Mouse (Mus musculus) neural tube, embryonic 11.5 days (tissue): Measurements from ENCODE around the gene Fat1. TPM values are rescaled to one million over a fixed set of nuclear protein-coding genes. Genes with fewer than 3 reads are reported as not detected.
A peak's percentile ranks its signal among the peaks of the same experiment; 100 is the strongest.

Experiments
- ATAC-seq: fragments of 200-750 bp; cut with Nextera tagmentation; 2 replicates; pipeline ENCODE4 v1.8.0; 2017; ENCODE audit warnings: moderate number of reproducible peaks, mild to moderate bottlenecking, moderate TSS enrichment, moderate library complexity; ENCODE audit not compliant: insufficient read depth, low FRiP score, low TSS enrichment
- DNase-seq: peaks from one replicate; pipeline ENCODE4 v3.0.0-alpha.2; 2015; ENCODE audit warnings: low spot score
- H3K27ac ChIP-seq: fragments of 300-500 bp; sonication (generic); 2 replicates; pipeline ENCODE4 v1.5.1; 2014; ENCODE audit warnings: low read depth, mild to moderate bottlenecking, low read length
- H3K27me3 ChIP-seq: fragments of 300-500 bp; sonication (generic); 2 replicates; pipeline ENCODE4 v1.6.1; 2014; ENCODE audit warnings: mild to moderate bottlenecking, low read length, mixed read lengths; ENCODE audit not compliant: control insufficient read depth, insufficient read depth
- H3K36me3 ChIP-seq: fragments of 300-500 bp; sonication (generic); 2 replicates; pipeline ENCODE4 v1.6.1; 2014; ENCODE audit warnings: mild to moderate bottlenecking, low read length, moderate library complexity, mixed read lengths; ENCODE audit not compliant: control insufficient read depth, insufficient read depth
- H3K4me1 ChIP-seq: fragments of 300-500 bp; sonication (generic); 2 replicates; pipeline ENCODE4 v1.6.1; 2014; ENCODE audit warnings: low read length, mixed read lengths; ENCODE audit not compliant: control insufficient read depth, insufficient read depth
- H3K4me2 ChIP-seq: fragments of 300-500 bp; sonication (generic); 2 replicates; pipeline ENCODE4 v1.6.1; 2014; ENCODE audit warnings: low read depth, mild to moderate bottlenecking, moderate library complexity
- H3K4me3 ChIP-seq: fragments of 300-500 bp; sonication (generic); 2 replicates; pipeline ENCODE4 v1.5.1; 2014; ENCODE audit warnings: low read depth, low read length
- H3K9ac ChIP-seq: fragments of 300-500 bp; sonication (generic); 2 replicates; pipeline ENCODE4 v1.6.1; 2014; ENCODE audit warnings: mild to moderate bottlenecking, low read length
- H3K9me3 ChIP-seq: fragments of 300-500 bp; sonication (generic); 2 replicates; pipeline ENCODE4 v1.6.1; 2016; ENCODE audit warnings: low read length; ENCODE audit not compliant: control insufficient read depth
- WGBS: fragments of 180-500 bp; shearing (Covaris S2); extraction: QIAGEN DNeasy Blood & Tissue Kit; methylation state at CpG from one replicate; pipeline ENCODE4 v1.1.7; 2014; 5-methylcytosine and 5-hydroxymethylcytosine counted together
- polyA plus RNA-seq: library from polyadenylated mRNA; unstranded; fragments of >200 nt; fragmentation: Nextera tagmentation; extraction: Ambion mirVana; gene quantifications from 2 replicates; pipeline ENCODE4 v1.2.1, GENCODE M21; 2014

The Fat1 gene
- polyA plus RNA-seq, 1 experiment from 2014 or later: 23.3 TPM

DNA sequence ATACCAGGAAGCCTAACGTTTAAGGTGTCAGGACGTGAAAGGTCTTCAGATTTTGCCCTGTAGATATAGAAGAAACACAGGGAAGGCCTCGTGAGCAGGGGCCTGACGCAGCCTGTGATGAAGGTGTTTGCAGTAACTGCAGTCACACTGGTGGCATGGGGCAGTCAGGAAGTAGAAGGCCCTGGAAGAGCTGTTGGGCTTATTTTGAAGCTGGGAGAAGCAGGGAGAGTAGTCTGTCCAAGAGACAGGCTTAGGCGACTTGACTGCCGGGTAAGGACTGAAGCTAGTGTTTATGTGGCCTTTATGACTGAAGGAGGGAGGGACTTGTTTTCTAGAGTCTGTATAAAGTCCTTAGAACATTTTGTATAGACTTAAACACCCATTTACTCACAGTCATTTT, 57.4 kb downstream of the Fat1 start:
- Histone ChIP-seq H3K4me2 (no peak overlapping the region), H3K27me3 (no peaks in the 10 kb centered on the region), H3K9me3 (no peaks in the 10 kb centered on the region), H3K27ac (no peak overlapping the region), H3K4me3 (no peak overlapping the region), H3K36me3 (peaks cover 2% of the 10 kb centered on the region; the same call in 1 of the 2 replicates), H3K9ac (no peak overlapping the region), H3K4me1 (peaks cover 18% of the 10 kb centered on the region)
- DNase-seq (no peak), ATAC-seq (no peak)
- WGBS: 47% methylated on average over 6 of the region's 6 CpGs

GRCm38 (mm10) chr8:44993376-44993775, 58.1 kb downstream of the Fat1 start:
- peaks cover 20% of the 10 kb centered on the region for H3K4me1 ChIP-seq
- H3K27ac ChIP-seq: no peak overlapping the region
- no peak overlapping the region for H3K9ac ChIP-seq
- DNase-seq (no peak), ATAC-seq (no peak)
- H3K36me3 ChIP-seq: peaks cover 2% of the 10 kb centered on the region; the same call in 1 of the 2 replicates
- WGBS: 59% methylated on average over 4 of the region's 4 CpGs
- H3K4me3 ChIP-seq: no peak overlapping the region
- no peaks in the 10 kb centered on the region for H3K9me3 ChIP-seq
- no peaks in the 10 kb centered on the region for H3K27me3 ChIP-seq
- no peak overlapping the region for H3K4me2 ChIP-seq

DNA sequence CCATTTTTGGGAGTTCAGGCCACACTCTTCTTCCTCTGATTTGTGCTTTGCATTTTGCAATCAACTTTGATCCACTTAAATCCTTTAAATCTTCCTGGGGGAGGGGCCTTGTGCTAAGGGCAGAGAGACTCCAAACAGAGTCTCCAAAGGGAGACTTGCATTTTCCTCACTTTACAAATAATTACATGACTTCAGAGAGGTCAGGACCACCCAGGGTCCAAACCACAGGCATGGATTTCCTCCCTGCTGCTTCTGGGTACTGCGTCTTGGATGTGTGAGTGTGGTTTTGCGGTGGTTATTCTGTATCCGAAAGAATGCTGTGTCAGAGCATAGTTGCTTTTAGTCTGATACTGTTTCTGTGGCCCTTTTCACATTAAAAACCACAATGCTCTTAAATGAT, 61.2 kb downstream of the Fat1 start:
- Histone ChIP-seq H3K9ac (no peak overlapping the region), H3K27me3 (no peaks in the 10 kb centered on the region), H3K36me3 (no peaks in the 10 kb centered on the region), H3K9me3 (no peaks in the 10 kb centered on the region), H3K27ac (no peak overlapping the region), H3K4me3 (no peak overlapping the region), H3K4me1 (peaks cover 25% of the 10 kb centered on the region), H3K4me2 (no peak overlapping the region)
- ATAC-seq (no peak), DNase-seq (no peak)
- 38% methylated on average over 3 of the region's 3 CpGs for WGBS

GRCm38 (mm10) chr8:44997321-44997720, 62.1 kb downstream of the Fat1 start:
- 0 out of 2 replicates have a peak, but pooled peaks cover 2% of the 10 kb centered on the region for H3K36me3 ChIP-seq
- no peak overlapping the region for H3K27ac ChIP-seq
- ATAC-seq (no peak), DNase-seq (no peak)
- H3K9me3 ChIP-seq: no peaks in the 10 kb centered on the region
- no peak overlapping the region for H3K4me2 ChIP-seq
- no peaks in the 10 kb centered on the region for H3K27me3 ChIP-seq
- peaks cover 18% of the 10 kb centered on the region for H3K4me1 ChIP-seq
- H3K9ac ChIP-seq: no peak overlapping the region
- H3K4me3 ChIP-seq: no peak overlapping the region
- 85% methylated on average over 3 of the region's 3 CpGs for WGBS

- Histone ChIP-seq H3K27me3 (no peaks in the 10 kb centered on the region), H3K27ac (no peak overlapping the region), H3K4me3 (no peak overlapping the region), H3K9ac (no peak overlapping the region), H3K4me2 (no peak overlapping the region), H3K9me3 (no peaks in the 10 kb centered on the region), H3K4me1 (peaks cover 18% of the 10 kb centered on the region), H3K36me3 (0 out of 2 replicates have a peak, but pooled peaks cover 2% of the 10 kb centered on the region)
- ATAC-seq: no peak
- WGBS: 41% methylated on average over 6 of the region's 6 CpGs
- DNase-seq: no peak
Measured at GRCm38 (mm10) chr8:44997829-44998228, 62.6 kb downstream of the Fat1 start.

DNA sequence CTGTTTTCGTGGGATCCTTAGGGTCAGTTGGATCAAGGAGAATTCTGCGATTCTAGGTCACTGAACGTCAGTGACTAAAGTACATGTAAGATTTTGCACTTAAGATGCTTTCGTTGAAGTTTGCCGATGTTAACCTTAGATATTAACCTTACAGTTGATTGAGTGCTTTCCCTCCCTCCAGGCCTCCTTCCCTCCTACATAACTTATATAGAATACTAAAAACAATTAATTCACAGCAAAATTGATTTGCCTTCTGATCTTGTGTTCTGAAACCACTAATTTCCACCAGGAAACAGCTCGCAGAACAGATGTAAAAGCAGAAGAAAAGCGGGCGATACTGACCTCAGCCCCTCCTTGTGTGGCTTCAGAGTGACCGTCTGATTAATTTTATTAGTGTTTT, 63.0 kb downstream of the Fat1 start:
- Histone ChIP-seq H3K36me3 (0 out of 2 replicates have a peak, but pooled peaks cover 2% of the 10 kb centered on the region), H3K4me2 (no peak overlapping the region; the same call in 1 of the 2 replicates), H3K4me3 (no peak overlapping the region), H3K9me3 (no peaks in the 10 kb centered on the region), H3K9ac (no peak overlapping the region), H3K4me1 (peaks cover 16% of the 10 kb centered on the region), H3K27ac (no peak overlapping the region), H3K27me3 (no peaks in the 10 kb centered on the region)
- ATAC-seq: no peak
- no peak for DNase-seq
- WGBS: 67% methylated on average over 9 of the region's 9 CpGs

- no peaks in the 10 kb centered on the region for H3K27me3 ChIP-seq
- no peaks in the 10 kb centered on the region for H3K9me3 ChIP-seq
- WGBS: 40% methylated on average over 11 of the region's 11 CpGs
- peaks cover 15% of the 10 kb centered on the region for H3K4me1 ChIP-seq
- DNase-seq: peak; percentile 73
- H3K36me3 ChIP-seq: 0 out of 2 replicates have a peak, but pooled peaks cover 2% of the 10 kb centered on the region
- ATAC-seq: peak; percentile 78
- peak overlapping the region; percentile 12; the same call in 1 of the 2 replicates for H3K4me2 ChIP-seq
- H3K27ac ChIP-seq: no peak overlapping the region
- no peak overlapping the region for H3K4me3 ChIP-seq
- H3K9ac ChIP-seq: no peak overlapping the region
Measured at GRCm38 (mm10) chr8:44998681-44999277, 63.5 kb downstream of the Fat1 start.

DNA sequence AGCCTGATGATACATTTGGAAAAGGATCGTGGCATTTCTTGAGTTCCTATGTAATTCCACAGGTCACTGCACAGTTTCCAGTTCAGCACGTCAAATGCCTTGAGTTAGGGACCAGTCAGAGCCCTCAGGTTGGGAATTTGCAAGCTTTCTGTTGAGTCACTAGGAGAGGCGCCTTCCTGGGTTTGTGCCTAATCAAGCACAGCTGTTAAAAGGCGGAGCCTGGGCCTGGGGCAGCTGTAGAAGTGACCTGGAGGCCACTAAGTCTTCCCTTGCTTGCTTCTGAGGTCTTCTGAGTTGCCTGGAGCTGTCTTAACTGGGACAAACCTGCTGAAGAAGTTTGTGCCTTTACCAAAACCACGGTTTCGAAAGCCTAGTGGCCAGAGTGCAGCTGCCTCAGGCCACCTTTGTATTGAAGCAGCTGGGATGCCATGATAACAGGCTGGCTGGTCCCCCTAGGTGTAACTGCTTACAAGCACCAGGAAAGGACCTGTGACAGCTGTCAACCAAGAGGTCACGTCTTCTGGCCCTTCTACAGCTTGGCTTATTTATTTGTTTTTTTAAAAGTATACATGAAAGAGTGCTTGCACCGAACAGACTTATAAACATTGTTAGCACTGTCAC, 66.4 kb downstream of the Fat1 start:
- Histone ChIP-seq H3K4me2 (no peak overlapping the region), H3K36me3 (0 out of 2 replicates have a peak, but pooled peaks cover 2% of the 10 kb centered on the region), H3K4me1 (peaks cover 8% of the 10 kb centered on the region), H3K27ac (no peak overlapping the region), H3K27me3 (no peaks in the 10 kb centered on the region), H3K9me3 (no peaks in the 10 kb centered on the region), H3K4me3 (no peak overlapping the region), H3K9ac (no peak overlapping the region)
- WGBS: 48% methylated on average over 8 of the region's 8 CpGs
- ATAC-seq (no peak), DNase-seq (no peak)

DNA sequence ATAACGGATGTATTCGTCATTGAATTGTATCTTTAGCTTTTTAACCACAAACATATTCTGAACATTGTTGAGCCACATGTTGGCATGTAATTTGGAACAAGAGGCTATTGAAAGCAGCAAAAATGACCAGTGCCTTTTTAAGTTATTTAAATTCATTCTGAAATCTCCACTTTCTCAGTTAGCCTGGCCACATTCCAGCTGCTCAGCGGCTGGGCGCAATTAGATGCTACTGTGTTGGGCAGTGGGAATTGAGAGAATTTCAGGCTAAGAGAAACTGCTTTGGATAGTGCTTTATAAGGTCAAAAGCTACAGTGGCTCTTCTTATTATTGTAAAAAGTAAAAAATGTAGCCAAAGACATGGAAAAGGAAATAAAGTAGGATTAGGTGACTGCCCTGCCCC, 67.4 kb downstream of the Fat1 start:
- no peak overlapping the region for H3K4me3 ChIP-seq
- no peak overlapping the region for H3K27ac ChIP-seq
- peaks cover 8% of the 10 kb centered on the region for H3K4me1 ChIP-seq

More for the DNA sequence above, 67.4 kb downstream of the Fat1 start:
- H3K9ac ChIP-seq: no peak overlapping the region
- 64% methylated on average over 4 of the region's 4 CpGs for WGBS
- 0 out of 2 replicates have a peak, but pooled peaks cover 2% of the 10 kb centered on the region for H3K36me3 ChIP-seq
- H3K27me3 ChIP-seq: no peaks in the 10 kb centered on the region
- ATAC-seq: no peak
- peak; percentile 41 for DNase-seq
- H3K9me3 ChIP-seq: no peaks in the 10 kb centered on the region
- H3K4me2 ChIP-seq: no peak overlapping the region
